Mouse (Mus musculus): ENCODE measurements at regions not wholly inside any gene's neighbourhood (a gene's known extent, or its start where the extent isn't known, plus 50 kb on each side); places are given as distances from the start of the nearest gene placed in this dataset.
A peak's percentile ranks its signal among the peaks of the same experiment; 100 is the strongest.

- DNase-seq (ENCODE audit: low spot score) (peak; percentile 59), ATAC-seq (no peak)
- no peak overlapping the region for H3K4me2 ChIP-seq (ENCODE audit: low read length)
- H3K9me3 ChIP-seq (replicated peaks; ENCODE audit: control insufficient read depth, low read length): no peaks in the 10 kb centered on the region
- H3K27me3 ChIP-seq (replicated peaks; ENCODE audit: control insufficient read depth, insufficient read depth, low read length): no peaks in the 10 kb centered on the region
- H3K9ac ChIP-seq (ENCODE audit: low read length): no peak overlapping the region
- 20% methylated on average over 8 of the region's 8 CpGs for WGBS
- H3K36me3 ChIP-seq (ENCODE audit: control insufficient read depth, insufficient read depth, low read length): no peaks in the 10 kb centered on the region
- H3K27ac ChIP-seq (ENCODE audit: low read depth, low read length): peak overlapping the region; percentile 5; the same call in 1 of the 2 replicates
- peaks cover 29% of the 10 kb centered on the region for H3K4me1 ChIP-seq (ENCODE audit: control insufficient read depth, insufficient read depth, low read length)
- H3K4me3 ChIP-seq (ENCODE audit: low read depth, low read length): no peak overlapping the region
Observed at GRCm38 (mm10) chr6:31159240-31159639, 200.4 kb upstream of the Klf14 start.

- ATAC-seq (no peak), DNase-seq (ENCODE audit: low spot score) (peak; percentile 46)
- no peaks in the 10 kb centered on the region for H3K27me3 ChIP-seq (replicated peaks; ENCODE audit: control insufficient read depth, insufficient read depth, low read length)
- H3K9ac ChIP-seq (ENCODE audit: low read length): no peak overlapping the region
- H3K36me3 ChIP-seq (ENCODE audit: control insufficient read depth, insufficient read depth, low read length): no peaks in the 10 kb centered on the region
- no peak overlapping the region for H3K27ac ChIP-seq (ENCODE audit: low read depth, low read length)
- peaks cover 29% of the 10 kb centered on the region for H3K4me1 ChIP-seq (ENCODE audit: control insufficient read depth, insufficient read depth, low read length)
- WGBS: 44% methylated on average over 16 of the region's 16 CpGs
- no peak overlapping the region for H3K4me3 ChIP-seq (ENCODE audit: low read depth, low read length)
- H3K9me3 ChIP-seq (replicated peaks; ENCODE audit: control insufficient read depth, low read length): no peaks in the 10 kb centered on the region
- 0 out of 2 replicates have a peak overlapping the region, but pooled peaks have one; percentile 4 for H3K4me2 ChIP-seq (ENCODE audit: low read length)
Observed at GRCm38 (mm10) chr6:31159935-31160670, 201.2 kb upstream of the Klf14 start.

GRCm38 (mm10) chr6:31161445-31162340, 202.8 kb upstream of the Klf14 start:
- H3K27me3 ChIP-seq (replicated peaks; ENCODE audit: control insufficient read depth, insufficient read depth, low read length): no peaks in the 10 kb centered on the region
- no peaks in the 10 kb centered on the region for H3K36me3 ChIP-seq (ENCODE audit: control insufficient read depth, insufficient read depth, low read length)
- H3K4me2 ChIP-seq (ENCODE audit: low read length): no peak overlapping the region
- 66% methylated on average over 22 of the region's 22 CpGs for WGBS
- H3K4me3 ChIP-seq (ENCODE audit: low read depth, low read length): no peak overlapping the region
- peak; percentile 60 for DNase-seq (ENCODE audit: low spot score)
- peak; percentile 13; the same call in 1 of the 2 replicates for ATAC-seq
- no peaks in the 10 kb centered on the region for H3K9me3 ChIP-seq (replicated peaks; ENCODE audit: control insufficient read depth, low read length)
- H3K9ac ChIP-seq (ENCODE audit: low read length): no peak overlapping the region
- no peak overlapping the region for H3K27ac ChIP-seq (ENCODE audit: low read depth, low read length)
- H3K4me1 ChIP-seq (ENCODE audit: control insufficient read depth, insufficient read depth, low read length): peaks cover 23% of the 10 kb centered on the region

GRCm38 (mm10) chr6:31165011-31165410, 206.1 kb upstream of the Klf14 start:
- Histone ChIP-seq H3K9me3 (replicated peaks; ENCODE audit: control insufficient read depth, low read length) (no peaks in the 10 kb centered on the region), H3K27me3 (replicated peaks; ENCODE audit: control insufficient read depth, insufficient read depth, low read length) (no peaks in the 10 kb centered on the region), H3K4me2 (ENCODE audit: low read length) (no peak overlapping the region), H3K9ac (ENCODE audit: low read length) (no peak overlapping the region), H3K4me3 (ENCODE audit: low read depth, low read length) (no peak overlapping the region), H3K4me1 (ENCODE audit: control insufficient read depth, insufficient read depth, low read length) (peaks cover 10% of the 10 kb centered on the region), H3K27ac (ENCODE audit: low read depth, low read length) (no peak overlapping the region), H3K36me3 (ENCODE audit: control insufficient read depth, insufficient read depth, low read length) (no peaks in the 10 kb centered on the region)
- DNase-seq (ENCODE audit: low spot score): no peak
- ATAC-seq: no peak
- 91% methylated on average over 6 of the region's 6 CpGs for WGBS

GRCm38 (mm10) chr6:31166347-31166746, 207.5 kb upstream of the Klf14 start:
- DNase-seq (ENCODE audit: low spot score) (peak; percentile 49), ATAC-seq (no peak; the same call in 1 of the 2 replicates)
- Histone ChIP-seq H3K4me3 (ENCODE audit: low read depth, low read length) (no peak overlapping the region), H3K4me2 (ENCODE audit: low read length) (no peak overlapping the region), H3K9me3 (replicated peaks; ENCODE audit: control insufficient read depth, low read length) (no peaks in the 10 kb centered on the region), H3K36me3 (ENCODE audit: control insufficient read depth, insufficient read depth, low read length) (no peaks in the 10 kb centered on the region), H3K4me1 (ENCODE audit: control insufficient read depth, insufficient read depth, low read length) (0 out of 2 replicates have a peak, but pooled peaks cover 4% of the 10 kb centered on the region), H3K27me3 (replicated peaks; ENCODE audit: control insufficient read depth, insufficient read depth, low read length) (no peaks in the 10 kb centered on the region), H3K9ac (ENCODE audit: low read length) (no peak overlapping the region), H3K27ac (ENCODE audit: low read depth, low read length) (no peak overlapping the region)
- 40% methylated on average over 8 of the region's 8 CpGs for WGBS

GRCm38 (mm10) chr6:31167732-31168131, 208.9 kb upstream of the Klf14 start:
- no peak overlapping the region for H3K27ac ChIP-seq (ENCODE audit: low read depth, low read length)
- no peak overlapping the region for H3K4me3 ChIP-seq (ENCODE audit: low read depth, low read length)
- WGBS: 81% methylated on average over 5 of the region's 5 CpGs
- DNase-seq (ENCODE audit: low spot score) (no peak), ATAC-seq (no peak)
- no peaks in the 10 kb centered on the region for H3K27me3 ChIP-seq (replicated peaks; ENCODE audit: control insufficient read depth, insufficient read depth, low read length)
- H3K4me2 ChIP-seq (ENCODE audit: low read length): no peak overlapping the region
- H3K9me3 ChIP-seq (replicated peaks; ENCODE audit: control insufficient read depth, low read length): no peaks in the 10 kb centered on the region
- H3K9ac ChIP-seq (ENCODE audit: low read length): no peak overlapping the region
- H3K4me1 ChIP-seq (ENCODE audit: control insufficient read depth, insufficient read depth, low read length): no peaks in the 10 kb centered on the region
- H3K36me3 ChIP-seq (ENCODE audit: control insufficient read depth, insufficient read depth, low read length): no peaks in the 10 kb centered on the region

GRCm38 (mm10) chr6:31168730-31169129, 209.9 kb upstream of the Klf14 start:
- ATAC-seq (no peak), DNase-seq (ENCODE audit: low spot score) (no peak)
- no peak overlapping the region for H3K27ac ChIP-seq (ENCODE audit: low read depth, low read length)
- no peaks in the 10 kb centered on the region for H3K36me3 ChIP-seq (ENCODE audit: control insufficient read depth, insufficient read depth, low read length)
- H3K9ac ChIP-seq (ENCODE audit: low read length): no peak overlapping the region
- WGBS: 87% methylated on average over 3 of the region's 3 CpGs
- H3K4me3 ChIP-seq (ENCODE audit: low read depth, low read length): no peak overlapping the region
- H3K9me3 ChIP-seq (replicated peaks; ENCODE audit: control insufficient read depth, low read length): no peaks in the 10 kb centered on the region
- H3K27me3 ChIP-seq (replicated peaks; ENCODE audit: control insufficient read depth, insufficient read depth, low read length): no peaks in the 10 kb centered on the region
- no peak overlapping the region for H3K4me2 ChIP-seq (ENCODE audit: low read length)
- H3K4me1 ChIP-seq (ENCODE audit: control insufficient read depth, insufficient read depth, low read length): no peaks in the 10 kb centered on the region

GRCm38 (mm10) chr6:31169343-31169742, 210.5 kb upstream of the Klf14 start:
- Histone ChIP-seq H3K9ac (ENCODE audit: low read length) (no peak overlapping the region), H3K27me3 (replicated peaks; ENCODE audit: control insufficient read depth, insufficient read depth, low read length) (no peaks in the 10 kb centered on the region), H3K4me1 (ENCODE audit: control insufficient read depth, insufficient read depth, low read length) (no peaks in the 10 kb centered on the region), H3K4me2 (ENCODE audit: low read length) (no peak overlapping the region), H3K9me3 (replicated peaks; ENCODE audit: control insufficient read depth, low read length) (no peaks in the 10 kb centered on the region), H3K4me3 (ENCODE audit: low read depth, low read length) (no peak overlapping the region), H3K36me3 (ENCODE audit: control insufficient read depth, insufficient read depth, low read length) (no peaks in the 10 kb centered on the region), H3K27ac (ENCODE audit: low read depth, low read length) (no peak overlapping the region)
- no peak for DNase-seq (ENCODE audit: low spot score)
- 89% methylated on average over 9 of the region's 9 CpGs for WGBS
- ATAC-seq: no peak
